30 mouse cellular contexts compared by ENCODE assay signal in the genomic region with DNA sequence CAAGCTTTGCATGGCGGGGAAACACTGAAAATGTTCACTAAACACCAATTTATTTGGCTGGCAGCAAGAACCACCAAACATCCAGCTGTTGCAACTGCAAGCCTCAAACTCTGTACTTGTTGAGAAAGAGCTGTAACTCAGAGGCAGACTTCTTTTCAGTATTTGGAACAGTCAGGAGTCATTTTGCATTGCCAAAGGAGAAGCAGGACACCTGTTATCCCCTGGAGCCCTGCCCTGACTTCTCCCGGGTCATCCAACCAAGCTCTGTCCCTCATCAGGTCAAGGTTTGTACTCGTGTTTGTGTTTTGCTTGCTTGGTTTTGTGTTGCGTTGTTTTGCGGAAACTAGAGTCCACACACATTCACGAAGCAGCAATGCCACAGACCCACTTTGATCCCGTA. TPM values are rescaled to one million over a fixed set of nuclear protein-coding genes. Genes with fewer than 3 reads are reported as not detected.
DNase-seq lines count a peak whose midpoint lies in the region; ATAC-seq and TF ChIP-seq lines count a peak whose summit lies in the region.
"Had no signal": no experiment of that assay in that cellular context is flagged by ENCODE, and none has a peak within 500 bp of the region (broad histone marks: within the 10 kb centered on the region; RNA-seq: fewer than 3 reads in every experiment).

No protein-coding gene starts in this region.

- intact Hi-C loops in gastrocnemius, adult 2 months (cut with DNase I) = loop anchor here (5.0 kb wide), 2 partner anchors 78 to 213 kb away; no protein-coding TSS in a partner anchor
- intact Hi-C loops in gastrocnemius, postnatal 14 days (cut with DNase I; ENCODE audit: low total_unique reads) = loop anchor here (5.0 kb wide), 1 partner anchor 73 kb away; no protein-coding TSS in a partner anchor

- TF ChIP-seq EP300 in ES-Bruce4 (IDR thresholded peaks at IDR 0.05; ENCODE audit: insufficient read depth, low read depth, low read length) = peak; percentile 87; the same call in 1 of the 2 replicates

- 88% methylated on average over 7 of the region's 7 CpGs for WGBS in hindbrain, embryonic 14.5 days

- no peak overlapping the region for H3K4me2 ChIP-seq in hindbrain, embryonic 14.5 days (replicated peaks)
- H3K4me2 ChIP-seq: embryonic facial prominence, embryonic 13.5 days; embryonic facial prominence, embryonic 15.5 days; forebrain, embryonic 12.5 days had no signal

- no peak overlapping the region for H3K4me3 ChIP-seq in gastrocnemius, adult 2 months
- no peak overlapping the region for H3K4me3 ChIP-seq in ES-Bruce4 (ENCODE audit: low read depth, low read length)
- no peak overlapping the region for H3K4me3 ChIP-seq in brown adipose tissue, adult 24 weeks (ENCODE audit: insufficient read depth, low read depth, low read length)
- H3K4me3 ChIP-seq in hindbrain, embryonic 14.5 days (replicated peaks; ENCODE audit: low read length) = no peak overlapping the region
- H3K4me3 ChIP-seq: embryonic facial prominence, embryonic 13.5 days; embryonic facial prominence, embryonic 15.5 days; erythroblast, embryonic 14.5 days; forebrain, embryonic 10.5 days; forebrain, embryonic 12.5 days had no signal

- H3K9me3 ChIP-seq in ES-Bruce4 (replicated peaks; ENCODE audit: control insufficient read depth, insufficient read depth, low read length, poor library complexity, severe bottlenecking) = peaks cover 13% of the 10 kb centered on the region
- H3K9me3 ChIP-seq in hindbrain, embryonic 14.5 days (ENCODE audit: control insufficient read depth, low read length) = no peaks in the 10 kb centered on the region
- H3K9me3 ChIP-seq: embryonic facial prominence, embryonic 13.5 days; embryonic facial prominence, embryonic 15.5 days; forebrain, embryonic 10.5 days; forebrain, embryonic 12.5 days had no signal

- TF ChIP-seq CTCF in gastrocnemius, adult 2 months (IDR thresholded peaks at IDR 0.05) = no peak
- no peak for TF ChIP-seq CTCF in ES-Bruce4 (IDR thresholded peaks at IDR 0.05; ENCODE audit: low read depth, low read length)

- no peak for ATAC-seq in hindbrain, embryonic 14.5 days (ENCODE audit: low FRiP score)
- ATAC-seq: CD4-positive, CD25-positive, alpha-beta regulatory T cell, adult 4 months; forebrain, embryonic 14.5 days; forebrain, embryonic 16.5 days had no signal

- H3K4me1 ChIP-seq in ES-Bruce4 (ENCODE audit: control insufficient read depth, insufficient read depth, low read length) = peaks cover 10% of the 10 kb centered on the region
- H3K4me1 ChIP-seq in brown adipose tissue, adult 24 weeks (ENCODE audit: control insufficient read depth, insufficient read depth, insufficient read length, low read length) = no peaks in the 10 kb centered on the region
- H3K4me1 ChIP-seq in hindbrain, embryonic 14.5 days (replicated peaks; ENCODE audit: control insufficient read depth, insufficient read depth, low read length) = no peaks in the 10 kb centered on the region
- H3K4me1 ChIP-seq: embryonic facial prominence, embryonic 13.5 days; embryonic facial prominence, embryonic 15.5 days; forebrain, embryonic 10.5 days; forebrain, embryonic 12.5 days had no signal

- peak overlapping the region; percentile 46 for H3K27ac ChIP-seq in gastrocnemius, adult 2 months
- peak overlapping the region; percentile 41 for H3K27ac ChIP-seq in ES-Bruce4 (ENCODE audit: insufficient read depth, low read length)
- H3K27ac ChIP-seq in brown adipose tissue, adult 24 weeks (replicated peaks; ENCODE audit: low read depth, low read length) = peak overlapping the region; percentile 66; the same call in 1 of the 2 replicates
- H3K27ac ChIP-seq in hindbrain, embryonic 14.5 days = no peak overlapping the region
- H3K27ac ChIP-seq: embryonic facial prominence, embryonic 13.5 days; embryonic facial prominence, embryonic 15.5 days; forebrain, embryonic 10.5 days; forebrain, embryonic 12.5 days had no signal

- peak; percentile 61 for DNase-seq in gastrocnemius, adult 2 months
- no peak for DNase-seq in gastrocnemius, postnatal 4 days (ENCODE audit: low spot score in 2 of 2)
- peak; percentile 30 for DNase-seq in gastrocnemius, postnatal 14 days
- DNase-seq in gastrocnemius, adult 18-20 months (ENCODE audit: low spot score) = no peak
- DNase-seq in hindbrain, embryonic 14.5 days (ENCODE audit: low spot score) = no peak
- no peak for DNase-seq in testis, postnatal 10 days (ENCODE audit: low spot score)
- DNase-seq: adrenal gland, adult 8-10 months; adrenal gland, postnatal 14 days; adrenal gland, postnatal 36 days; B cell, adult 2 months; cerebellum, adult 11 months; cerebellum, adult 18-20 months; cerebellum, adult 8-10 months; cerebellum, adult 9-11 months; cerebellum, postnatal 14 days; cerebellum, postnatal 36 days; embryo, embryonic 11 days had no signal

- H3K27me3 ChIP-seq in ES-Bruce4 (ENCODE audit: control insufficient read depth, insufficient read depth, low read length, poor library complexity, severe bottlenecking) = no peaks in the 10 kb centered on the region
- H3K27me3 ChIP-seq in hindbrain, embryonic 14.5 days (ENCODE audit: control insufficient read depth, insufficient read depth, low read length) = no peaks in the 10 kb centered on the region
- H3K27me3 ChIP-seq: CH12.LX; embryonic facial prominence, embryonic 13.5 days; embryonic facial prominence, embryonic 15.5 days; forebrain, embryonic 12.5 days had no signal

- no peak overlapping the region for H3K9ac ChIP-seq in ES-Bruce4 (ENCODE audit: low read depth, poor library complexity, severe bottlenecking)
- no peak overlapping the region for H3K9ac ChIP-seq in hindbrain, embryonic 14.5 days
- H3K9ac ChIP-seq: embryonic facial prominence, embryonic 13.5 days; embryonic facial prominence, embryonic 15.5 days; forebrain, embryonic 12.5 days had no signal

- peaks cover 34% of the 10 kb centered on the region for H3K36me3 ChIP-seq in ES-Bruce4 (ENCODE audit: control insufficient read depth, insufficient read depth, low read length, poor library complexity, severe bottlenecking)
- H3K36me3 ChIP-seq in hindbrain, embryonic 14.5 days (replicated peaks; ENCODE audit: control insufficient read depth, insufficient read depth) = no peaks in the 10 kb centered on the region
- H3K36me3 ChIP-seq: embryonic facial prominence, embryonic 15.5 days; forebrain, embryonic 10.5 days; forebrain, embryonic 12.5 days had no signal

- TF ChIP-seq POLR2A in ES-Bruce4 (IDR thresholded peaks at IDR 0.05; ENCODE audit: insufficient read depth, low read length) = no peak

RNA-seq across cellular contexts. Expression of a gene that starts 11.1 kb away (rescaled TPM):
- total RNA-seq in gastrocnemius, adult 2 months (2021) = 1,000 to 10,000 TPM in 1 of 2 experiments, 100 to 1,000 TPM in 1; 484 to 1,239 TPM
- total RNA-seq in gastrocnemius, postnatal 4 days (2021) = 100 to 1,000 TPM; 113 to 156 TPM
- total RNA-seq in gastrocnemius, postnatal 14 days (2021) = 1,000 to 10,000 TPM in 1 of 2 experiments, 100 to 1,000 TPM in 1; 316 to 1,979 TPM
- total RNA-seq in gastrocnemius, adult 18-20 months (2021) = 1,000 to 10,000 TPM in 1 of 2 experiments, 100 to 1,000 TPM in 1; 758 to 1,312 TPM
- polyA plus RNA-seq in ES-Bruce4 (2011; ENCODE audit: insufficient read depth, insufficient read length, low read depth, missing spikeins) = 8.9 and 13.1 TPM in 2 replicates
- polyA plus RNA-seq in brown adipose tissue, adult 24 weeks (2012; ENCODE audit: insufficient read depth, insufficient read length, missing spikeins) = 587 and 1,614 TPM in 2 replicates
- polyA plus RNA-seq in hindbrain, embryonic 14.5 days (2014; fragmentation: Nextera tagmentation; extraction: Ambion mirVana) = 1.8 and 2.9 TPM in 2 replicates
- total RNA-seq: CH12.LX; common myeloid progenitor, adult 5-6 weeks; MEL had no signal
- polyA plus RNA-seq: CD4-positive, CD25-positive, alpha-beta regulatory T cell, adult 4 months; erythroblast, embryonic 14.5 days had no signal

Comparison
In these comparisons a context has a peak if more than half of its experiments do, and no peak if none do; other contexts are left out.
1. DNase-seq: peak in gastrocnemius, adult 2 months (single experiment) and gastrocnemius, postnatal 14 days (single experiment); none in gastrocnemius, postnatal 4 days (0 of 2), gastrocnemius, adult 18-20 months (single experiment), hindbrain, embryonic 14.5 days (single experiment) and testis, postnatal 10 days (single experiment).